Mouse (Mus musculus): ENCODE data around the gene Rxrb. TPM values are rescaled to one million over a fixed set of nuclear protein-coding genes. Genes with fewer than 3 reads are reported as not detected.
A peak's percentile ranks its signal among the peaks of the same experiment; 100 is the strongest.

Rxrb gene
- polyA plus RNA-seq, 1 experiment, result 50.2 TPM

- H3K27ac ChIP-seq (ENCODE audit: insufficient read depth, low read depth, low read length), result no peak overlapping the region
- H3K4me1 ChIP-seq (ENCODE audit: control insufficient read depth, insufficient read depth, low read length), result no peaks in the 10 kb centered on the region
- TF ChIP-seq CTCF (IDR thresholded peaks at IDR 0.05; ENCODE audit: low read depth, low read length) (0 out of 2 replicates have a peak, but pooled peaks have one; percentile 7), POLR2A (IDR thresholded peaks at IDR 0.05; ENCODE audit: borderline replicate concordance, low read depth, low read length) (no peak)
- H3K4me3 ChIP-seq (ENCODE audit: insufficient read depth, low read length), result no peak overlapping the region
Observed at GRCm38 (mm10) chr17:34039562-34040450, 8.2 kb downstream of the Rxrb start.

- no peak for TF ChIP-seq POLR2A (IDR thresholded peaks at IDR 0.05; ENCODE audit: borderline replicate concordance, low read depth, low read length)
- no peak for TF ChIP-seq CTCF (IDR thresholded peaks at IDR 0.05; ENCODE audit: low read depth, low read length)
- Histone ChIP-seq H3K27ac (ENCODE audit: insufficient read depth, low read depth, low read length) (no peak overlapping the region), H3K4me1 (ENCODE audit: control insufficient read depth, insufficient read depth, low read length) (no peaks in the 10 kb centered on the region), H3K4me3 (ENCODE audit: insufficient read depth, low read length) (no peak overlapping the region)
Observed at GRCm38 (mm10) chr17:34045941-34046340, 14.3 kb downstream of the Rxrb start.

GRCm38 (mm10) chr17:34047404-34048050 lies 15.9 kb downstream of the Rxrb start:
- no peak overlapping the region for H3K4me3 ChIP-seq (ENCODE audit: insufficient read depth, low read length)
- peak overlapping the region; percentile 50 for H3K27ac ChIP-seq (ENCODE audit: insufficient read depth, low read depth, low read length)
- no peak for TF ChIP-seq CTCF (IDR thresholded peaks at IDR 0.05; ENCODE audit: low read depth, low read length)
- TF ChIP-seq POLR2A (IDR thresholded peaks at IDR 0.05; ENCODE audit: borderline replicate concordance, low read depth, low read length), result no peak
- no peaks in the 10 kb centered on the region for H3K4me1 ChIP-seq (ENCODE audit: control insufficient read depth, insufficient read depth, low read length)

GRCm38 (mm10) chr17:34057224-34057623 lies 25.6 kb downstream of the Rxrb start:
- peak overlapping the region; percentile 18; the same call in 1 of the 2 replicates for H3K27ac ChIP-seq (ENCODE audit: insufficient read depth, low read depth, low read length)
- H3K4me1 ChIP-seq (ENCODE audit: control insufficient read depth, insufficient read depth, low read length), result peaks cover 13% of the 10 kb centered on the region
- no peak for TF ChIP-seq POLR2A (IDR thresholded peaks at IDR 0.05; ENCODE audit: borderline replicate concordance, low read depth, low read length)
- no peak for TF ChIP-seq CTCF (IDR thresholded peaks at IDR 0.05; ENCODE audit: low read depth, low read length)
- no peak overlapping the region for H3K4me3 ChIP-seq (ENCODE audit: insufficient read depth, low read length)

- H3K4me3 ChIP-seq (ENCODE audit: insufficient read depth, low read length), result no peak overlapping the region
- TF ChIP-seq POLR2A (IDR thresholded peaks at IDR 0.05; ENCODE audit: borderline replicate concordance, low read depth, low read length) (no peak), CTCF (IDR thresholded peaks at IDR 0.05; ENCODE audit: low read depth, low read length) (no peak)
- H3K27ac ChIP-seq (ENCODE audit: insufficient read depth, low read depth, low read length), result no peak overlapping the region
- H3K4me1 ChIP-seq (ENCODE audit: control insufficient read depth, insufficient read depth, low read length), result peaks cover 14% of the 10 kb centered on the region
Observed at GRCm38 (mm10) chr17:34068864-34069263, 37.3 kb downstream of the Rxrb start.

- no peak overlapping the region for H3K4me3 ChIP-seq (ENCODE audit: insufficient read depth, low read length)
- no peak for TF ChIP-seq CTCF (IDR thresholded peaks at IDR 0.05; ENCODE audit: low read depth, low read length)
- TF ChIP-seq POLR2A (IDR thresholded peaks at IDR 0.05; ENCODE audit: borderline replicate concordance, low read depth, low read length), result no peak
- H3K27ac ChIP-seq (ENCODE audit: insufficient read depth, low read depth, low read length), result peak overlapping the region; percentile 52
- peaks cover 14% of the 10 kb centered on the region for H3K4me1 ChIP-seq (ENCODE audit: control insufficient read depth, insufficient read depth, low read length)
Observed at GRCm38 (mm10) chr17:34072091-34072490, 40.5 kb downstream of the Rxrb start.

GRCm38 (mm10) chr17:34075271-34075670 lies 43.7 kb downstream of the Rxrb start:
- no peak overlapping the region for H3K4me3 ChIP-seq (ENCODE audit: insufficient read depth, low read length)
- no peak for TF ChIP-seq POLR2A (IDR thresholded peaks at IDR 0.05; ENCODE audit: borderline replicate concordance, low read depth, low read length)
- peaks cover 12% of the 10 kb centered on the region for H3K4me1 ChIP-seq (ENCODE audit: control insufficient read depth, insufficient read depth, low read length)
- no peak overlapping the region for H3K27ac ChIP-seq (ENCODE audit: insufficient read depth, low read depth, low read length)

- no peak overlapping the region for H3K4me3 ChIP-seq (ENCODE audit: insufficient read depth, low read length)
- peak; percentile 63 for TF ChIP-seq CTCF (IDR thresholded peaks at IDR 0.05; ENCODE audit: low read depth, low read length)
- TF ChIP-seq POLR2A (IDR thresholded peaks at IDR 0.05; ENCODE audit: borderline replicate concordance, low read depth, low read length), result no peak
- H3K4me1 ChIP-seq (ENCODE audit: control insufficient read depth, insufficient read depth, low read length), result peaks cover 3% of the 10 kb centered on the region
- H3K27ac ChIP-seq (ENCODE audit: insufficient read depth, low read depth, low read length), result no peak overlapping the region
Observed at GRCm38 (mm10) chr17:34077549-34077948, 45.9 kb downstream of the Rxrb start.

- Histone ChIP-seq H3K4me3 (ENCODE audit: insufficient read depth, low read length) (no peak overlapping the region), H3K4me1 (ENCODE audit: control insufficient read depth, insufficient read depth, low read length) (no peaks in the 10 kb centered on the region), H3K27ac (ENCODE audit: insufficient read depth, low read depth, low read length) (no peak overlapping the region)
- TF ChIP-seq POLR2A (IDR thresholded peaks at IDR 0.05; ENCODE audit: borderline replicate concordance, low read depth, low read length), result no peak
- no peak for TF ChIP-seq CTCF (IDR thresholded peaks at IDR 0.05; ENCODE audit: low read depth, low read length)
Observed at GRCm38 (mm10) chr17:34078148-34078547, 46.5 kb downstream of the Rxrb start.

GRCm38 (mm10) chr17:34079002-34079401 lies 47.4 kb downstream of the Rxrb start:
- no peaks in the 10 kb centered on the region for H3K4me1 ChIP-seq (ENCODE audit: control insufficient read depth, insufficient read depth, low read length)
- H3K4me3 ChIP-seq (ENCODE audit: insufficient read depth, low read length), result no peak overlapping the region
- no peak overlapping the region for H3K27ac ChIP-seq (ENCODE audit: insufficient read depth, low read depth, low read length)
- TF ChIP-seq POLR2A (IDR thresholded peaks at IDR 0.05; ENCODE audit: borderline replicate concordance, low read depth, low read length), result no peak
- no peak for TF ChIP-seq CTCF (IDR thresholded peaks at IDR 0.05; ENCODE audit: low read depth, low read length)

Data from bone marrow macrophage, adult 2 months (primary cell).